9 mouse cellular contexts compared by ENCODE assay signal in the genomic region with DNA sequence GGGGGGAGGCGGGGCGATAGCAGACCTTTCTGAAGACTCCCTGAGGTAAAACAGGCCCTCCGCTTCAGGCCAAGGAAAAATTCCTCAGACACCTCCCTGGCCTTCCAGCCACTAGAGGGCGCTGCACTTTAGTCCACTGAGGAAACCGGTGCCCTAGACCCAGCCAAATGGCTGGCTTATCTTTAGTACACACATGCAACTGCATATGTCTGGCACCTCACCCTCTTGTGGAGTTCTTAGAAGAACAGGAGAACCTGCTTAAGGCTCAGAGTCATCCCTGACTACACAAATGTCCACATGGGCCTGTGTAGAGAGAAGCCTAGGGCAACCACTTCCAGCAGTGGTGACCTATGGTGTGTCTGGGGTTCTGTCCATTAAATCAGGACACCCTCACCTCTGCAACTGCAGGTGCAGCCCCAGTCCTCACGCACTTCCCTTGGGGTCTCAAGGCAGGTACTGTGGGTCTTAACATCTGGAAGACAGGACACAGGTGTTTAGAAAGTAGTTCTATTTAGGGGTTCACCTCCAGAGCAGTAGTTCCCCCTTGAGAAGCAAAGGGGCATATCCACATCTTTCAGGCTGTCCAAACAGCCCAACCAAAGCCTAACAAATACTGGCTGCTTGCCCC. TPM values are rescaled to one million over a fixed set of nuclear protein-coding genes. Genes with fewer than 3 reads are reported as not detected.
DNase-seq lines count a peak whose midpoint lies in the region; ATAC-seq and TF ChIP-seq lines count a peak whose summit lies in the region.
"Had no signal": no experiment of that assay in that cellular context is flagged by ENCODE, and none has a peak within 500 bp of the region (broad histone marks: within the 10 kb centered on the region; RNA-seq: fewer than 3 reads in every experiment).

No protein-coding gene starts in this region.

- DNase-seq in gastrocnemius, adult 18-20 months (ENCODE audit: low spot score): peak; percentile 82
- no peak for DNase-seq in gastrocnemius, postnatal 25 days
- peak; percentile 98 for DNase-seq in c-Kit-negative CD71-positive TER-119-positive erythroid progenitor cells, embryonic 14.5 days (ENCODE audit: low read depth, low spot score)
- DNase-seq in hindbrain, postnatal 0 days (ENCODE audit: low spot score): peak; percentile 90
- DNase-seq in layer of hippocampus, postnatal 36 days: peak; percentile 67 to 71
- peak in 1 of 2 experiments; percentile 66 for DNase-seq in spleen, adult 2 months (ENCODE audit: low read depth in 1 of 2, low spot score in 2 of 2)

- WGBS in forebrain, embryonic 13.5 days: 8% methylated on average over 6 of the region's 6 CpGs
- WGBS in hindbrain, postnatal 0 days: 15% methylated on average over 4 of the region's 6 CpGs
- WGBS in spleen, adult 2 months: 26% methylated on average over 5 of the region's 6 CpGs

- no peak overlapping the region for H3K4me2 ChIP-seq in forebrain, embryonic 13.5 days
- no peak overlapping the region for H3K4me2 ChIP-seq in hindbrain, postnatal 0 days (ENCODE audit: low read depth, low read length)

- peak; percentile 84 for TF ChIP-seq CTCF in hindbrain, postnatal 0 days (IDR thresholded peaks at IDR 0.05; ENCODE audit: low read depth)
- peak; percentile 83; the same call in 1 of the 2 replicates for TF ChIP-seq CTCF in spleen, adult 2 months (IDR thresholded peaks at IDR 0.05; ENCODE audit: extremely low read depth, insufficient read depth, insufficient read length, insufficient replicate concordance)

- H3K9me3 ChIP-seq in forebrain, embryonic 13.5 days (replicated peaks): no peaks in the 10 kb centered on the region
- H3K9me3 ChIP-seq in hindbrain, postnatal 0 days (ENCODE audit: low read length): no peaks in the 10 kb centered on the region

- no peak overlapping the region for H3K9ac ChIP-seq in forebrain, embryonic 13.5 days
- no peak overlapping the region for H3K9ac ChIP-seq in hindbrain, postnatal 0 days (replicated peaks; ENCODE audit: low read length)

- H3K27ac ChIP-seq in forebrain, embryonic 13.5 days: no peak overlapping the region
- H3K27ac ChIP-seq in hindbrain, postnatal 0 days: no peak overlapping the region
- no peak overlapping the region for H3K27ac ChIP-seq in spleen, adult 2 months (ENCODE audit: insufficient read depth, low read length)

- H3K4me3 ChIP-seq in forebrain, embryonic 13.5 days: no peak overlapping the region
- no peak overlapping the region for H3K4me3 ChIP-seq in hindbrain, postnatal 0 days (ENCODE audit: low read length)
- no peak overlapping the region for H3K4me3 ChIP-seq in spleen, adult 2 months (ENCODE audit: extremely low read depth, insufficient read depth, insufficient read length)

- peaks cover 32% of the 10 kb centered on the region for H3K27me3 ChIP-seq in forebrain, embryonic 13.5 days
- no peaks in the 10 kb centered on the region for H3K27me3 ChIP-seq in hindbrain, postnatal 0 days (ENCODE audit: insufficient read depth, low read length)
- H3K27me3 ChIP-seq in spleen, adult 2 months (ENCODE audit: control insufficient read depth, insufficient read depth, low read length): peaks cover 12% of the 10 kb centered on the region

- peaks cover 14% of the 10 kb centered on the region for H3K4me1 ChIP-seq in forebrain, embryonic 13.5 days
- no peaks in the 10 kb centered on the region for H3K4me1 ChIP-seq in hindbrain, postnatal 0 days (ENCODE audit: insufficient read depth, low read length)
- peaks cover 7% of the 10 kb centered on the region; the same call in 1 of the 2 replicates for H3K4me1 ChIP-seq in spleen, adult 2 months (ENCODE audit: control insufficient read depth, insufficient read depth, insufficient read length)

- H3K36me3 ChIP-seq in forebrain, embryonic 13.5 days (ENCODE audit: poor library complexity, severe bottlenecking): peaks cover 38% of the 10 kb centered on the region
- H3K36me3 ChIP-seq in hindbrain, postnatal 0 days (ENCODE audit: insufficient read depth, low read length): peaks cover 27% of the 10 kb centered on the region
- peaks cover 14% of the 10 kb centered on the region for H3K36me3 ChIP-seq in spleen, adult 2 months (ENCODE audit: control insufficient read depth, insufficient read depth, low read length)

- no peak for TF ChIP-seq POLR2A in spleen, adult 2 months (IDR thresholded peaks at IDR 0.05; ENCODE audit: low read depth, low read length)

- peak; percentile 12; the same call in 1 of the 2 replicates for ATAC-seq in forebrain, embryonic 13.5 days
- ATAC-seq in hindbrain, postnatal 0 days: peak; percentile 28
- ATAC-seq in megakaryocyte, adult 5-6 weeks (ENCODE audit: poor library complexity, severe bottlenecking): peak; percentile 59

RNA-seq across cellular contexts. Expression of a gene that starts 3.8 kb away (rescaled TPM):
- under 1 TPM; 0.47 to 0.66 TPM for total RNA-seq in gastrocnemius, adult 18-20 months (2021)
- total RNA-seq in gastrocnemius, postnatal 25 days (2021): under 1 TPM; 0.67 TPM
- polyA plus RNA-seq in forebrain, embryonic 13.5 days (2015; fragmentation: Nextera tagmentation; extraction: Ambion mirVana): 0.06 and 0.10 TPM in 2 replicates
- total RNA-seq in hindbrain, postnatal 0 days (2014; rRNA removed): 92.6 and 101 TPM in 2 replicates
- 5.5 and 6.6 TPM in 2 replicates for polyA plus RNA-seq in hindbrain, postnatal 0 days (2015; fragmentation: Nextera tagmentation; extraction: Ambion mirVana)
- 100 to 1,000 TPM; 106 to 118 TPM for total RNA-seq in layer of hippocampus, postnatal 36 days (2021)
- total RNA-seq in megakaryocyte, adult 5-6 weeks (2015): 0.04 TPM in 1 of 2 replicates, not detected in the other
- total RNA-seq in megakaryocyte, adult 5-6 weeks (2017): not detected in 2 replicates
- 0.77 and 1.5 TPM in 2 replicates for polyA plus RNA-seq in spleen, adult 2 months (2012; rRNA removed)
- total RNA-seq: neutrophil, adult 5-6 weeks had no signal

RNA-seq across cellular contexts. Expression of a gene that starts 8.3 kb away (rescaled TPM):
- total RNA-seq in gastrocnemius, adult 18-20 months (2021): 100 to 1,000 TPM; 540 to 773 TPM
- 100 to 1,000 TPM; 513 to 650 TPM for total RNA-seq in gastrocnemius, postnatal 25 days (2021)
- polyA plus RNA-seq in forebrain, embryonic 13.5 days (2015; fragmentation: Nextera tagmentation; extraction: Ambion mirVana): 489 and 502 TPM in 2 replicates
- total RNA-seq in hindbrain, postnatal 0 days (2014; rRNA removed): 1,127 and 1,151 TPM in 2 replicates
- 1,243 and 1,259 TPM in 2 replicates for polyA plus RNA-seq in hindbrain, postnatal 0 days (2015; fragmentation: Nextera tagmentation; extraction: Ambion mirVana)
- total RNA-seq in layer of hippocampus, postnatal 36 days (2021): 100 to 1,000 TPM; 555 to 610 TPM
- 289 and 306 TPM in 2 replicates for total RNA-seq in megakaryocyte, adult 5-6 weeks (2015)
- total RNA-seq in megakaryocyte, adult 5-6 weeks (2017): 194 and 196 TPM in 2 replicates
- polyA plus RNA-seq in spleen, adult 2 months (2012; rRNA removed): 208 and 255 TPM in 2 replicates

RNA-seq across cellular contexts. Expression of a gene that starts 23.8 kb away (rescaled TPM):
- total RNA-seq in gastrocnemius, adult 18-20 months (2021): 10 to 100 TPM in 1 of 2 experiments, 1 to 10 TPM in 1; 8.3 to 10.1 TPM
- 1 to 10 TPM; 4.0 to 4.4 TPM for total RNA-seq in gastrocnemius, postnatal 25 days (2021)
- 1.3 and 1.4 TPM in 2 replicates for polyA plus RNA-seq in forebrain, embryonic 13.5 days (2015; fragmentation: Nextera tagmentation; extraction: Ambion mirVana)
- 0.22 and 0.63 TPM in 2 replicates for total RNA-seq in hindbrain, postnatal 0 days (2014; rRNA removed)
- 1.2 TPM in 2 replicates for polyA plus RNA-seq in hindbrain, postnatal 0 days (2015; fragmentation: Nextera tagmentation; extraction: Ambion mirVana)
- total RNA-seq in layer of hippocampus, postnatal 36 days (2021): 1 to 10 TPM; 2.4 to 2.5 TPM
- total RNA-seq in megakaryocyte, adult 5-6 weeks (2015): 2.0 and 2.4 TPM in 2 replicates
- 0.20 and 0.92 TPM in 2 replicates for total RNA-seq in megakaryocyte, adult 5-6 weeks (2017)
- polyA plus RNA-seq in spleen, adult 2 months (2012; rRNA removed): 1.7 and 1.8 TPM in 2 replicates

RNA-seq across cellular contexts. Expression of a gene that starts 30.6 kb away (rescaled TPM):
- 100 to 1,000 TPM; 388 to 419 TPM for total RNA-seq in gastrocnemius, adult 18-20 months (2021)
- total RNA-seq in gastrocnemius, postnatal 25 days (2021): 100 to 1,000 TPM; 329 to 332 TPM
- 101 and 109 TPM in 2 replicates for polyA plus RNA-seq in forebrain, embryonic 13.5 days (2015; fragmentation: Nextera tagmentation; extraction: Ambion mirVana)
- total RNA-seq in hindbrain, postnatal 0 days (2014; rRNA removed): 65.1 and 76.7 TPM in 2 replicates
- 69.8 and 71.3 TPM in 2 replicates for polyA plus RNA-seq in hindbrain, postnatal 0 days (2015; fragmentation: Nextera tagmentation; extraction: Ambion mirVana)
- total RNA-seq in layer of hippocampus, postnatal 36 days (2021): 10 to 100 TPM; 67.0 to 70.2 TPM
- 52.6 and 53.3 TPM in 2 replicates for total RNA-seq in megakaryocyte, adult 5-6 weeks (2015)
- total RNA-seq in megakaryocyte, adult 5-6 weeks (2017): 70.2 and 100 TPM in 2 replicates
- polyA plus RNA-seq in spleen, adult 2 months (2012; rRNA removed): 119 and 143 TPM in 2 replicates

RNA-seq across cellular contexts. Expression of a gene that starts 33.8 kb away (rescaled TPM):
- total RNA-seq in gastrocnemius, adult 18-20 months (2021): 10 to 100 TPM; 31.9 to 36.7 TPM
- total RNA-seq in gastrocnemius, postnatal 25 days (2021): 10 to 100 TPM; 26.7 to 27.2 TPM
- 39.1 and 43.8 TPM in 2 replicates for polyA plus RNA-seq in forebrain, embryonic 13.5 days (2015; fragmentation: Nextera tagmentation; extraction: Ambion mirVana)
- 30.4 and 36.5 TPM in 2 replicates for total RNA-seq in hindbrain, postnatal 0 days (2014; rRNA removed)
- polyA plus RNA-seq in hindbrain, postnatal 0 days (2015; fragmentation: Nextera tagmentation; extraction: Ambion mirVana): 29.7 and 32.6 TPM in 2 replicates
- 10 to 100 TPM; 50.1 to 52.6 TPM for total RNA-seq in layer of hippocampus, postnatal 36 days (2021)
- total RNA-seq in megakaryocyte, adult 5-6 weeks (2015): 20.9 and 27.8 TPM in 2 replicates
- total RNA-seq in megakaryocyte, adult 5-6 weeks (2017): 9.7 and 12.6 TPM in 2 replicates
- polyA plus RNA-seq in spleen, adult 2 months (2012; rRNA removed): 60.5 and 62.5 TPM in 2 replicates

Comparison
In these comparisons a context has a peak if more than half of its experiments do, and no peak if none do; other contexts are left out.
1. RNA of a gene that starts 3.8 kb away (total RNA-seq): 106 to 118 TPM in layer of hippocampus, postnatal 36 days and 92.6 to 101 TPM in hindbrain, postnatal 0 days; 0.67 TPM in gastrocnemius, postnatal 25 days, 0.47 to 0.66 TPM in gastrocnemius, adult 18-20 months and 0.04 TPM in megakaryocyte, adult 5-6 weeks; every median in the first group is over 10 times any median in the second.
2. Peak in every context shown above with its lines, with median percentiles within 50 percentile points of each other: ATAC-seq.